Mouse (Mus musculus): ENCODE results near the gene Plcb2. TPM values are rescaled to one million over a fixed set of nuclear protein-coding genes. Genes with fewer than 3 reads are reported as not detected.
A peak's percentile ranks its signal among the peaks of the same experiment; 100 is the strongest.

The Plcb2 gene
- polyA plus RNA-seq, 1 experiment from 2014 or later: 0.46 TPM

- DNase-seq (ENCODE audit: extremely low spot score, low spot score): no peak
- H3K4me3 ChIP-seq: peak overlapping the region; percentile 53
- H3K27me3 ChIP-seq (ENCODE audit: poor library complexity, severe bottlenecking): peaks cover 99% of the 10 kb centered on the region
- H3K4me1 ChIP-seq: peaks cover 64% of the 10 kb centered on the region
- H3K36me3 ChIP-seq (replicated peaks): no peaks in the 10 kb centered on the region
- WGBS: 3% methylated on average over 51 of the region's 51 CpGs
- H3K9me3 ChIP-seq: no peaks in the 10 kb centered on the region
- no peak overlapping the region for H3K27ac ChIP-seq
These were observed 26.0 kb downstream of the Plcb2 start for GRCm38 (mm10) chr2:118701971-118702882.

- Histone ChIP-seq H3K36me3 (replicated peaks) (no peaks in the 10 kb centered on the region), H3K4me1 (peaks cover 54% of the 10 kb centered on the region), H3K27me3 (ENCODE audit: poor library complexity, severe bottlenecking) (peaks cover 99% of the 10 kb centered on the region), H3K27ac (no peak overlapping the region), H3K9me3 (no peaks in the 10 kb centered on the region), H3K4me3 (peak overlapping the region; percentile 39; the same call in 1 of the 2 replicates)
- DNase-seq (ENCODE audit: extremely low spot score, low spot score): no peak
- 3% methylated on average over 5 of the region's 5 CpGs for WGBS
These were observed 27.1 kb downstream of the Plcb2 start for GRCm38 (mm10) chr2:118701161-118701560.

DNA sequence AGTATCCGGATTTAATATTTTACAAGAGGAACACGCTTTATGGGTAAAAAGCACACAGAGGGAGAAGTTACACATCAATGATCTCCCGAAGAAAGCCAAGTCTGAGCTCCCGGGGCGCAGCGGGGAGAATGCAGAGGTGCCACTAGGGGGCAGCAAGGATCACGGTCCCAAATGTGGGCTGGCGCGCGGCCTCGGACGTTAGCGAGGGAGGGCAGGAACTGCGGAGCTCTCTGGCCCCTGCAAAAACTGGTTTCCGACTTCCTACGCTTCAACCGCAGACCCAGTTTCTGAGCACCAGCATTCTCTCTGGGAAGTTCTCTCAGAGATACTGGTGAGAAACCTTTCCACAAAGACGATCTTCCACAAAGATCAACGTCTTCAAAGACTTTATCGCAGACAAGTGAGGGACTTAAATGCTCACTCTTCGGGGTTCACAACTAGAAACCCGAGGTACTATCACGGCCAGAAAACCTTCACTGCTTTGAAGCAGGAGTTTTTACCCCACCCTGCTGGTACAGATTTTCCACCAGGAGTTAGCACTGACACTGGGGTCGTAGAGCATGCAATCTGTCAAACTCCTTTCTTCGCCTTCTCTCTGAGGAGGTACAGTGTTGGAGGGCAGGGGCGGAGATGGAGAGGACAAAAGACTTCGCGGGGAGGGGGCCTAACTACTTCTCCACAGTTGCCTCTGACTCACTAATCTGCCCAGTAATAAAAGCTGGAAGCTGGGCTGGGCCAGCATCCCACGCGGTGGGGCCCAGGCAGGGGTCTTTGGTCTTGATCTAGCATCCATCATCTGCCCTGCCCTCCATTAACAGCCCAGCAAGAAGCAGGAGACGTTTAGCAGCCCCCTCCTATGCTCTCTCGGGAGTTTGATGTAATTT, 27.8 kb downstream of the Plcb2 start:
- peaks cover 98% of the 10 kb centered on the region for H3K27me3 ChIP-seq (ENCODE audit: poor library complexity, severe bottlenecking)
- no peak overlapping the region for H3K27ac ChIP-seq
- peaks cover 51% of the 10 kb centered on the region for H3K4me1 ChIP-seq
- H3K4me3 ChIP-seq: peak overlapping the region; percentile 39
- no peaks in the 10 kb centered on the region for H3K36me3 ChIP-seq (replicated peaks)
- 2% methylated on average over 32 of the region's 32 CpGs for WGBS
- H3K9me3 ChIP-seq: no peaks in the 10 kb centered on the region
- DNase-seq (ENCODE audit: extremely low spot score, low spot score): peak; percentile 83

DNA sequence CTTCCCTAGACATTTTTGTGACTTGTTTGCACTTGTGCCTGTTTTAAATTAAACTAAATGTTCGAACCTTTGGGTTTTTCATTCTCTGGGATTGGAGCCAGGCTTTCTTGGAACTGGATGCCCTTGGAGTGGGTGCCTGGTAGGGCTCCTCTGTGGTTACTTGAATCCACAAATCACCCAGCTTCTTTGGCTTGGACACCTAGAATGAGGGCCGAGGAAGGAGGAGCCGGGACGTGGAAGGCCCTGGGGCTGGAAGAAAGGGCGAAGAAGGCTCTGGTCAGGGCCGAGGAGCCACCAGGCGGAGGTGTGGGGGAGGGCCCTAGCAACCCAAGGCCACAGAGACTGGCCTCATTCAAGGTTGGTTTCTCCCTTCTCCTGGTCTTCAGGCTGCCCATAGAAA, 30.3 kb downstream of the Plcb2 start:
- Histone ChIP-seq H3K27ac (no peak overlapping the region), H3K4me1 (peaks cover 34% of the 10 kb centered on the region), H3K36me3 (replicated peaks) (no peaks in the 10 kb centered on the region), H3K4me3 (no peak overlapping the region), H3K9me3 (no peaks in the 10 kb centered on the region), H3K27me3 (ENCODE audit: poor library complexity, severe bottlenecking) (peaks cover 98% of the 10 kb centered on the region)
- no peak for DNase-seq (ENCODE audit: extremely low spot score, low spot score)
- 40% methylated on average over 7 of the region's 7 CpGs for WGBS

DNA sequence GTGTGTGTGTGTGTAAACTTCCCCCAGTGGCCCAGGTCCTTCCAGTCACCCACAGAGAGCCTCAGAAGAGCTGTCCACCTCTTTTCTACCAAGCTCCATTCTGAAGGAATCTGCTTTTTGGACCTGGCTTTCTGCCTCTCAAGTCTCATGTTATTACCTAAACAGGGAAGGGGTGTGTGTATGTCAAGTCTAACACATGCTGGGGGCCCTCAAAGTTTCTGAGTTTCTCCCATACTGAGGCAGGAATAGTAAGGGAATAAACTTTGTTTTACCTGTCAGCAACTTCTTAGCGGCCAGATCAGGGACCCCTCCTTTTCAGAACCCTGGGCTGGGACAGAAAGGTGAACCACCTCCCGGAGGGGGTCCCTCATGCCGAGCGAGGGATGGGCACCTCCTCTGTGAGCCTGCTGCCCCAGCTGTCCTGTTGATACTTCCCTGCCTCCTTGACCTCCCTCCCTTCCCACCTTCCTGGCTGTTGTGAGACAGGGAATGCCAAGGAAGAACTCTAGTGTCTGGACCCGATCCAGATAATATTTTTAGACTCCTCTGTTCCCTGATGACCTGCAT, 30.8 kb downstream of the Plcb2 start:
- 54% methylated on average over 5 of the region's 5 CpGs for WGBS
- DNase-seq (ENCODE audit: extremely low spot score, low spot score): no peak
- no peak overlapping the region for H3K27ac ChIP-seq
- no peak overlapping the region for H3K4me3 ChIP-seq
- no peaks in the 10 kb centered on the region for H3K36me3 ChIP-seq (replicated peaks)
- H3K27me3 ChIP-seq (ENCODE audit: poor library complexity, severe bottlenecking): peaks cover 98% of the 10 kb centered on the region
- peaks cover 29% of the 10 kb centered on the region for H3K4me1 ChIP-seq
- H3K9me3 ChIP-seq: no peaks in the 10 kb centered on the region

DNA sequence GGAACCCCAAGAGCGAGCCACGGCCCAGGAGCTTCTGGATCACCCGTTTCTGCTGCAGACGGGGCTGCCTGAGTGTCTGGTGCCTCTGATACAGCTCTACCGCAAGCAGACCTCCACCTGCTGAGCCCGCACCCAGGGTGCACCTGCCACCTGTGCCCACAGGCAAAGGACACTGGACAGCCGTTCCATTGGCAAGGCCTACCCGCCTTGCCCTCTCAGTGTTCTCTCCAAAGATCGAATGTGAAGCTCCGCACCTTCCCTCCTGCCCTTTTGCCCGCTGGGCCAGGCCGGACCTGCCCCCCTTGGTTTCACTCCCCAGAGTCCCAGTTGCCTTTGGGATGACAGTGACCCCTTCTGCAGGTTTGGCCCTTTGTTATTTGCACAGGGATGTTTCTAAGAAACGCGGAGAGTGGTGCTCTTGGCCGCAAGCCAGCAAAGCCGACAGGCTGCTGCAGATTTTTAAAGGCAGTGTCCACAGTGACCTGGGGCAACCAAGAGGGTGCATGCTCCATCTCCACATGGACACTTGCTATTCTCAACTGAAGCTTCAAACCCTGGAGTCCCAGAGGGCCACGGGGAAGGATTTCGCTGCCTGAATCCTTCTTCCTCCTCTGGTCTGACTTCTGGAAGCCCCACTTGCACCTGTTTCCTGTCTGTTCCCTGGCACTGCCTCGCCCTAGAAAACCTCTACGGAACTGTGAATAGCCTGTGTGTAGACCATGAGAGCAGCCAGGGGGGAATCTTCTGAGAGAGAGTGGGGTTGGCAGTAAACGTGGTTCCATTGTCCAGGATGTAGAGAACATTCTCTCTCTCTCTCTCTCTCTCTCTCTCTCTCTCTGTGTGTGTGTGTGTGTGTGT, 31.6 kb downstream of the Plcb2 start:
- Histone ChIP-seq H3K36me3 (replicated peaks) (no peaks in the 10 kb centered on the region), H3K9me3 (no peaks in the 10 kb centered on the region), H3K4me3 (no peak overlapping the region), H3K27me3 (ENCODE audit: poor library complexity, severe bottlenecking) (peaks cover 91% of the 10 kb centered on the region), H3K27ac (no peak overlapping the region), H3K4me1 (peaks cover 21% of the 10 kb centered on the region)
- DNase-seq (ENCODE audit: extremely low spot score, low spot score): no peak
- 61% methylated on average over 21 of the region's 21 CpGs for WGBS

GRCm38 (mm10) chr2:118695677-118696232, 32.5 kb downstream of the Plcb2 start:
- DNase-seq (ENCODE audit: extremely low spot score, low spot score): peak; percentile 64
- 34% methylated on average over 11 of the region's 11 CpGs for WGBS
- Histone ChIP-seq H3K4me3 (no peak overlapping the region), H3K27me3 (ENCODE audit: poor library complexity, severe bottlenecking) (peaks cover 86% of the 10 kb centered on the region), H3K9me3 (no peaks in the 10 kb centered on the region), H3K4me1 (peaks cover 14% of the 10 kb centered on the region), H3K27ac (no peak overlapping the region), H3K36me3 (replicated peaks) (no peaks in the 10 kb centered on the region)

DNA sequence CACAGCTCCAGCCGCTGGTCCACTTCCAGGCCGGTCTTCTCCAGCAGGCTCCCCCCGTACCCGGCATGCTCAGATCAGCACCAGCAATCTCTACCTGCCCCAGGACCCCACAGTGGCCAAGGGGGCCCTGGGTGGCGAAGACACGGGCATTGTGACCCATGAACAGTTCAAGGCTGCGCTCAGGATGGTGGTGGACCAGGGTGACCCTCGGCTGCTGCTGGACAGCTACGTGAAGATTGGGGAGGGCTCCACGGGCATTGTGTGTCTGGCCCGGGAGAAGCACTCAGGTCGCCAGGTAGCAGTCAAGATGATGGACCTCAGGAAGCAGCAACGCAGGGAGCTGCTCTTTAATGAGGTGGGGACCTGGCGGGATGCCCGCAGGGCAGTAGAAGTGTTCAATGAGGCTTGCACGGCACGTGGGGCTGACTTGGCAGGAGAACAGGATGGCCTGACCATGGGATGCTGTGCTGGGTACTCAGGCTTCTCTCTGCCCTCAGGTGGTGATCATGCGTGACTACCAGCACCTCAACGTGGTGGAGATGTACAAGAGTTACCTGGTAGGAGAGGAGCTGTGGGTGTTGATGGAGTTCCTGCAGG, 34.8 kb downstream of the Plcb2 start:
- no peaks in the 10 kb centered on the region for H3K9me3 ChIP-seq
- no peaks in the 10 kb centered on the region for H3K36me3 ChIP-seq (replicated peaks)
- no peak for DNase-seq (ENCODE audit: extremely low spot score, low spot score)
- no peak overlapping the region for H3K27ac ChIP-seq
- H3K4me3 ChIP-seq: no peak overlapping the region
- WGBS: 87% methylated on average over 19 of the region's 19 CpGs
- peaks cover 74% of the 10 kb centered on the region for H3K27me3 ChIP-seq (ENCODE audit: poor library complexity, severe bottlenecking)
- H3K4me1 ChIP-seq: 0 out of 2 replicates have a peak, but pooled peaks cover 5% of the 10 kb centered on the region

DNA sequence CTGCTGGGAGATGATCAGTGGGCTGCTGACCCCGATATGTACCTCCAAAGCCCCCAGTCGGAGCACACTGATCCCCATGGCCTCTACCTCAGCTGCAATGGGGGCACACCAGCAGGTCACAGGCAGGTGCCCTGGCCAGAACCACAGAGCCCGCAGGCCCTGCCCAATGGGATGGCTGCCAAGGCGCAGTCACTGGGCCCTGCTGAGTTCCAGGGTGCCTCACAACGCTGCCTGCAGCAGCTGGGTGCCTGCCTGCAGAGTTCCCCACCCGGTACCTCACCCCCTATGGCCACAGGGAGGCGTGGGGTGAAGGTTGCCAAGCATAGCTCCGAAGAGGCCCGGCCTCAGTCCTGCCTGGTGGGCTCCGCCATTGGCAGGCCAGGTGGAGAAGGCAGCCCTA, 38.4 kb downstream of the Plcb2 start:
- WGBS: 78% methylated on average over 10 of the region's 10 CpGs
- H3K27me3 ChIP-seq (ENCODE audit: poor library complexity, severe bottlenecking): peaks cover 47% of the 10 kb centered on the region
- H3K4me3 ChIP-seq: no peak overlapping the region
- H3K4me1 ChIP-seq: no peaks in the 10 kb centered on the region
- H3K9me3 ChIP-seq: no peaks in the 10 kb centered on the region
- no peak for DNase-seq (ENCODE audit: extremely low spot score, low spot score)
- H3K27ac ChIP-seq: no peak overlapping the region; the same call in 1 of the 2 replicates
- H3K36me3 ChIP-seq (replicated peaks): no peaks in the 10 kb centered on the region

GRCm38 (mm10) chr2:118687791-118688190, 40.4 kb downstream of the Plcb2 start:
- 95% methylated on average over 3 of the region's 3 CpGs for WGBS
- no peaks in the 10 kb centered on the region for H3K36me3 ChIP-seq (replicated peaks)
- no peak overlapping the region for H3K27ac ChIP-seq

GRCm38 (mm10) chr2:118686693-118687092, 41.5 kb downstream of the Plcb2 start:
- Histone ChIP-seq H3K36me3 (replicated peaks) (no peaks in the 10 kb centered on the region), H3K4me3 (no peak overlapping the region), H3K9me3 (no peaks in the 10 kb centered on the region), H3K27me3 (ENCODE audit: poor library complexity, severe bottlenecking) (peaks cover 30% of the 10 kb centered on the region), H3K27ac (no peak overlapping the region), H3K4me1 (no peaks in the 10 kb centered on the region)
- 90% methylated on average over 8 of the region's 8 CpGs for WGBS
- DNase-seq (ENCODE audit: extremely low spot score, low spot score): no peak

More at GRCm38 (mm10) chr2:118687791-118688190, 40.4 kb downstream of the Plcb2 start:
- Histone ChIP-seq H3K9me3 (no peaks in the 10 kb centered on the region), H3K4me1 (no peaks in the 10 kb centered on the region), H3K4me3 (no peak overlapping the region), H3K27me3 (ENCODE audit: poor library complexity, severe bottlenecking) (peaks cover 26% of the 10 kb centered on the region)
- DNase-seq (ENCODE audit: extremely low spot score, low spot score): no peak
